8 mouse cellular contexts compared by ENCODE assay signal in genomic region chr4:131252602-131253442, GRCm38 (mm10).
A peak's percentile ranks its signal among the peaks of the same experiment; 100 is the strongest.
DNase-seq lines count a peak whose midpoint lies in the region; ATAC-seq and TF ChIP-seq lines count a peak whose summit lies in the region.

No protein-coding gene starts in this region.

- intact Hi-C loops in heart, postnatal 14 days (cut with DNase I), result loop anchor here (1.0 to 5.0 kb wide), 5 partner anchors 111 to 586 kb away; partner anchors contain the start of gene Ptpru

- H3K36me3 ChIP-seq in lung, embryonic 14.5 days (ENCODE audit: insufficient read depth), result no peaks in the 10 kb centered on the region

- H3K27me3 ChIP-seq in lung, embryonic 14.5 days (ENCODE audit: insufficient read depth, low read length), result no peaks in the 10 kb centered on the region

- H3K9ac ChIP-seq in lung, embryonic 14.5 days, result no peak overlapping the region; the same call in 1 of the 2 replicates

- ATAC-seq in lung, embryonic 14.5 days (ENCODE audit: insufficient read depth), result peak; percentile 75

- H3K9me3 ChIP-seq in lung, embryonic 14.5 days (ENCODE audit: low read depth, low read length), result no peaks in the 10 kb centered on the region

- TF ChIP-seq CTCF in lung, embryonic 14.5 days (IDR thresholded peaks at IDR 0.05; ENCODE audit: low read depth), result peak; percentile 88

- H3K4me1 ChIP-seq in lung, embryonic 14.5 days (ENCODE audit: insufficient read depth), result no peaks in the 10 kb centered on the region

- H3K4me3 ChIP-seq in lung, embryonic 14.5 days (ENCODE audit: low read depth, low read length), result 0 out of 2 replicates have a peak overlapping the region, but pooled peaks have one; percentile 9

- H3K4me2 ChIP-seq in lung, embryonic 14.5 days, result peak overlapping the region; percentile 53

- WGBS in lung, embryonic 14.5 days, result 20% methylated on average over 30 of the region's 30 CpGs

- peak; percentile 42 for DNase-seq in NIH3T3 (ENCODE audit: low read depth)
- DNase-seq in cerebellum, adult 8-10 months, result peak; percentile 89
- peak; percentile 81 for DNase-seq in forelimb bud, embryonic 11.5 days (ENCODE audit: low read depth, low spot score)
- DNase-seq in heart, postnatal 14 days, result peak; percentile 81 to 89
- DNase-seq in layer of hippocampus, adult 11-12 months (ENCODE audit: low spot score), result peak; percentile 83
- peak; percentile 91 for DNase-seq in lung, embryonic 14.5 days
- peak; percentile 72 for DNase-seq in ovary, postnatal 36 days (ENCODE audit: low spot score)
- DNase-seq in B cell, adult 2 months, result no peak

- H3K27ac ChIP-seq in lung, embryonic 14.5 days (ENCODE audit: low read depth), result no peak overlapping the region

Comparison
In these comparisons a context has a peak if more than half of its experiments do, and no peak if none do; other contexts are left out.
1. DNase-seq: peak in NIH3T3 (single experiment), cerebellum, adult 8-10 months (single experiment), forelimb bud, embryonic 11.5 days (single experiment), heart, postnatal 14 days (2 of 2), layer of hippocampus, adult 11-12 months (single experiment), lung, embryonic 14.5 days (single experiment) and ovary, postnatal 36 days (single experiment); none in B cell, adult 2 months (0 of 2).